Mouse (Mus musculus) embryonic fibroblast, embryonic 13.5 days (primary cell): ENCODE measurements around the gene Ddx54.

Experiments
- CTCF ChIP-seq: IDR thresholded peaks from 2 replicates; pipeline ENCODE4 v1.5.1; 2011; ENCODE audit warnings: mild to moderate bottlenecking, control low read depth, low read length, moderate library complexity, borderline replicate concordance; ENCODE audit not compliant: insufficient read depth
- POLR2A ChIP-seq: IDR thresholded peaks from 2 replicates; pipeline ENCODE4 v1.6.1; 2011; ENCODE audit warnings: low read depth, mild to moderate bottlenecking, control low read depth, low read length, moderate library complexity

GRCm38 (mm10) chr5:120643365-120644085, 31.0 kb downstream of the Ddx54 start:
- TF ChIP-seq CTCF (no peak), POLR2A (no peak)
